Mouse (Mus musculus) hindbrain, embryonic 12.5 days (tissue): ENCODE data around the gene Zfp931. TPM values are rescaled to one million over a fixed set of nuclear protein-coding genes. Genes with fewer than 3 reads are reported as not detected.
"Not testable (repeated sequence)": the region's sequence is repeated elsewhere in the genome, so short reads cannot be mapped to it uniquely, and the experiment has no call there.

Experiments used
- ATAC-seq: fragments of 200-750 bp; cut with Nextera tagmentation; 2 replicates; pipeline ENCODE4 v1.8.0; 2017; ENCODE audit warnings: moderate TSS enrichment; ENCODE audit not compliant: low FRiP score
- H3K27ac ChIP-seq: fragments of 300-500 bp; sonication (generic); 2 replicates; pipeline ENCODE4 v1.5.1; 2016; ENCODE audit warnings: mild to moderate bottlenecking
- H3K27me3 ChIP-seq: fragments of 300-500 bp; sonication (generic); 2 replicates; pipeline ENCODE4 v1.6.1; 2016; ENCODE audit warnings: mild to moderate bottlenecking
- H3K36me3 ChIP-seq: fragments of 300-500 bp; sonication (generic); 2 replicates; pipeline ENCODE4 v1.6.1; 2016; ENCODE audit warnings: mild to moderate bottlenecking
- H3K4me1 ChIP-seq: fragments of 300-500 bp; sonication (generic); 2 replicates; pipeline ENCODE4 v1.6.1; 2016
- H3K4me2 ChIP-seq: fragments of 300-500 bp; sonication (generic); replicated peaks from 2 replicates; pipeline ENCODE4 v1.6.1; 2016; ENCODE audit warnings: mild to moderate bottlenecking
- H3K4me3 ChIP-seq: fragments of 300-500 bp; sonication (generic); 2 replicates; pipeline ENCODE4 v1.5.1; 2016; ENCODE audit warnings: mild to moderate bottlenecking
- H3K9ac ChIP-seq: fragments of 300-500 bp; sonication (generic); 2 replicates; pipeline ENCODE4 v1.6.1; 2016; ENCODE audit warnings: mild to moderate bottlenecking, moderate library complexity
- H3K9me3 ChIP-seq: fragments of 300-500 bp; sonication (generic); replicated peaks from 2 replicates; pipeline ENCODE4 v1.6.1; 2016; ENCODE audit warnings: mild to moderate bottlenecking
- WGBS: fragments of 180-500 bp; shearing (Covaris S2); methylation state at CpG from one replicate; pipeline ENCODE4 v1.1.7; 2016; 5-methylcytosine and 5-hydroxymethylcytosine counted together
- polyA plus RNA-seq: library from polyadenylated mRNA; unstranded; fragments of >200 nt; fragmentation: Nextera tagmentation; extraction: Ambion mirVana; gene quantifications from 2 replicates; pipeline ENCODE4 v1.2.1, GENCODE M21; 2016

Zfp931 gene
- polyA plus RNA-seq, 1 experiment from 2014 or later: 14.8 TPM

- ATAC-seq: peak; percentile 56; the same call in 1 of the 2 replicates
- Histone ChIP-seq H3K4me3 (no peak overlapping the region), H3K36me3 (no peaks in the 10 kb centered on the region), H3K4me2 (no peak overlapping the region), H3K9ac (no peak overlapping the region), H3K4me1 (no peaks in the 10 kb centered on the region), H3K27ac (no peak overlapping the region), H3K9me3 (no peaks in the 10 kb centered on the region), H3K27me3 (peaks cover 3% of the 10 kb centered on the region; the same call in 1 of the 2 replicates)
- WGBS: 17% methylated on average over 7 of the region's 7 CpGs
Measured at GRCm38 (mm10) chr2:178101957-178102356, 23.7 kb upstream of the Zfp931 start.

- H3K36me3 ChIP-seq: no peaks in the 10 kb centered on the region
- no peak for ATAC-seq
Measured at GRCm38 (mm10) chr2:178098021-178098420, 19.7 kb upstream of the Zfp931 start.

GRCm38 (mm10) chr2:178089586-178089985 is 11.3 kb upstream of the Zfp931 start:
- no peak overlapping the region for H3K4me2 ChIP-seq
- no peak overlapping the region for H3K27ac ChIP-seq
- H3K9ac ChIP-seq: no peak overlapping the region
- no peak for ATAC-seq
- H3K36me3 ChIP-seq: no peaks in the 10 kb centered on the region
- no peaks in the 10 kb centered on the region for H3K4me1 ChIP-seq
- no peaks in the 10 kb centered on the region for H3K27me3 ChIP-seq
- H3K4me3 ChIP-seq: no peak overlapping the region
- no peaks in the 10 kb centered on the region for H3K9me3 ChIP-seq

More at GRCm38 (mm10) chr2:178098021-178098420, 19.7 kb upstream of the Zfp931 start:
- H3K9me3 ChIP-seq: no peaks in the 10 kb centered on the region
- WGBS: 6% methylated on average over 2 of the region's 2 CpGs
- no peak overlapping the region for H3K9ac ChIP-seq
- H3K4me1 ChIP-seq: no peaks in the 10 kb centered on the region
- H3K27ac ChIP-seq: no peak overlapping the region
- H3K4me2 ChIP-seq: no peak overlapping the region
- H3K4me3 ChIP-seq: no peak overlapping the region
- H3K27me3 ChIP-seq: peaks cover 3% of the 10 kb centered on the region; the same call in 1 of the 2 replicates

GRCm38 (mm10) chr2:178058195-178058594 is 20.1 kb downstream of the Zfp931 start:
- H3K27ac ChIP-seq: no peak overlapping the region
- H3K4me2 ChIP-seq: no peak overlapping the region
- no peak for ATAC-seq
- H3K4me3 ChIP-seq: no peak overlapping the region
- H3K4me1 ChIP-seq: no peaks in the 10 kb centered on the region
- H3K27me3 ChIP-seq: no peaks in the 10 kb centered on the region
- H3K36me3 ChIP-seq: peaks cover 8% of the 10 kb centered on the region
- H3K9ac ChIP-seq: no peak overlapping the region
- 4% methylated on average over 1 of the region's 1 CpGs for WGBS
- peaks cover 3% of the 10 kb centered on the region for H3K9me3 ChIP-seq

- H3K4me2 ChIP-seq, H3K27ac ChIP-seq, H3K4me1 ChIP-seq, H3K27me3 ChIP-seq, ATAC-seq, H3K9ac ChIP-seq, H3K36me3 ChIP-seq, H3K9me3 ChIP-seq, H3K4me3 ChIP-seq: not testable (repeated sequence)
- WGBS: 93% methylated on average over 3 of the region's 3 CpGs
Measured at GRCm38 (mm10) chr2:178027601-178028000, 50.7 kb downstream of the Zfp931 start.

- not testable (repeated sequence) for H3K9me3 ChIP-seq, H3K4me1 ChIP-seq, H3K27ac ChIP-seq, ATAC-seq, H3K27me3 ChIP-seq, H3K36me3 ChIP-seq
- 26% methylated on average over 2 of the region's 2 CpGs for WGBS
- Histone ChIP-seq H3K4me3 (peak overlapping the region; percentile 59), H3K9ac (peak overlapping the region; percentile 69), H3K4me2 (peak overlapping the region; percentile 54)
Measured at GRCm38 (mm10) chr2:178023861-178024260, 54.4 kb downstream of the Zfp931 start.

- H3K27ac ChIP-seq, H3K27me3 ChIP-seq, H3K9me3 ChIP-seq, H3K36me3 ChIP-seq, H3K4me1 ChIP-seq, ATAC-seq: not testable (repeated sequence)
- Histone ChIP-seq H3K4me3 (peak within 1 kb of the TSS; percentile 59), H3K9ac (peak within 1 kb of the TSS; percentile 69), H3K4me2 (peak within 1 kb of the TSS; percentile 54)
- WGBS: 4% methylated on average over 15 of the region's 15 CpGs
Measured at GRCm38 (mm10) chr2:178023011-178023611, 55.2 kb downstream of the Zfp931 start, which contains the start of gene Zfp971. Gene Zfp971, plus strand, starts transcription at chr2:178023284.

GRCm38 (mm10) chr2:178020773-178021172 is 57.5 kb downstream of the Zfp931 start:
- not testable (repeated sequence) for H3K27ac ChIP-seq, H3K4me1 ChIP-seq, ATAC-seq, H3K9ac ChIP-seq, H3K4me3 ChIP-seq, H3K27me3 ChIP-seq, H3K4me2 ChIP-seq, H3K36me3 ChIP-seq, H3K9me3 ChIP-seq
- 92% methylated on average over 8 of the region's 8 CpGs for WGBS

GRCm38 (mm10) chr2:178019486-178019885 is 58.8 kb downstream of the Zfp931 start:
- H3K4me1 ChIP-seq, H3K4me2 ChIP-seq, H3K36me3 ChIP-seq, H3K4me3 ChIP-seq, H3K9me3 ChIP-seq, H3K27me3 ChIP-seq, ATAC-seq, H3K9ac ChIP-seq, H3K27ac ChIP-seq: not testable (repeated sequence)
- WGBS: 87% methylated on average over 3 of the region's 3 CpGs

Other genes starting within 250 kb of the Zfp931 start
- gene Gm14325, start 238.1 kb downstream of the Zfp931 start, polyA plus RNA-seq: 34.5 and 35.5 TPM in 2 replicates
- gene Gm14327, start 181.4 kb downstream of the Zfp931 start, polyA plus RNA-seq: 2.6 and 3.0 TPM in 2 replicates
- gene Zfp972, start 152.9 kb downstream of the Zfp931 start, polyA plus RNA-seq: 0.43 and 0.46 TPM in 2 replicates
- 14.3 and 15.9 TPM in 2 replicates for gene Gm14326, start 121.2 kb downstream of the Zfp931 start, polyA plus RNA-seq
- 13.2 and 14.1 TPM in 2 replicates for gene Zfp971, start 55.2 kb downstream of the Zfp931 start, polyA plus RNA-seq
- gene Phactr3, start 40.5 kb upstream of the Zfp931 start, polyA plus RNA-seq: 17.4 and 20.9 TPM in 2 replicates